Mouse (Mus musculus) G1E (cell line): ENCODE results near the gene Reln.

Experiments used
- CTCF ChIP-seq: IDR thresholded peaks from 2 replicates; pipeline ENCODE4 v1.5.1; 2012; ENCODE audit warnings: low read depth, low read length, inconsistent platforms, mixed read lengths
- GATA1 ChIP-seq: IDR thresholded peaks from 2 replicates; pipeline ENCODE4 v1.6.1; 2012; ENCODE audit warnings: borderline replicate concordance, low read length, inconsistent platforms, mixed read lengths
- POLR2AphosphoS5 ChIP-seq: IDR thresholded peaks from 2 replicates; pipeline ENCODE4 v1.6.1; 2012; ENCODE audit warnings: low read depth, low read length, inconsistent platforms; ENCODE audit not compliant: insufficient replicate concordance
- TAL1 ChIP-seq: conservative IDR thresholded peaks from 2 replicates; pipeline ENCODE4 v1.6.1; 2012; ENCODE audit warnings: low read depth, low read length, inconsistent platforms, mixed read lengths

DNA sequence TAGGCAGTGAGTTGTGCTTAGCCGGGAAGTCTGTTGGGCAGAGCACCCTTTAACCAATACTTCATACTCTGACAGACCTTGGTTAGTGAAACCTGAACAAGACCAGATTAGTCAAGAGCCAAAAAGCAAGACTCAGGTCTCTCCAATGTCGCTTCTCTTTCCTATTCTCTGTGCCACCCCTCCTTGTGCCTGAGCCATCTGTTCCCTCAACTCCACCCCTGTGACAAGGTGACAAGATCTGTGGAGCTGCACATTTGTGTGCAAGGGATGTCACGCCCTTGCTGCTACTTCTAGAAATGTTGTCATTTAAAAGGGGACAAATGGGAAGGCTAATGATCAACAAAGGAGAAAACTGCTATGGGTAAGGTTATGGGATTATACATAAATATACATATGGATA is 364.0 kb downstream of the Reln start:
- TF ChIP-seq TAL1: no peak
- TF ChIP-seq GATA1: no peak
- no peak for TF ChIP-seq CTCF
- no peak for TF ChIP-seq POLR2AphosphoS5
